Mouse (Mus musculus): Measurements from ENCODE around the gene Dlgap4. TPM values are rescaled to one million over a fixed set of nuclear protein-coding genes. Genes with fewer than 3 reads are reported as not detected.

The Dlgap4 gene
- polyA plus RNA-seq, 1 experiment from 2014 or later, result 98.3 TPM

GRCm38 (mm10) chr2:156621449-156621848 lies 7.9 kb downstream of the Dlgap4 start:
- H3K4me2 ChIP-seq, result no peak overlapping the region
- H3K27ac ChIP-seq, result no peak overlapping the region
- no peak for ATAC-seq (ENCODE audit: insufficient number of reproducible peaks, insufficient read depth, low FRiP score, low TSS enrichment, low read depth)
- H3K4me3 ChIP-seq, result no peak overlapping the region
- no peaks in the 10 kb centered on the region for H3K36me3 ChIP-seq
- H3K9me3 ChIP-seq, result no peaks in the 10 kb centered on the region
- WGBS, result 61% methylated on average over 5 of the region's 5 CpGs
- peaks cover 35% of the 10 kb centered on the region for H3K27me3 ChIP-seq
- no peak overlapping the region for H3K9ac ChIP-seq
- 0 out of 2 replicates have a peak, but pooled peaks cover 4% of the 10 kb centered on the region for H3K4me1 ChIP-seq

DNA sequence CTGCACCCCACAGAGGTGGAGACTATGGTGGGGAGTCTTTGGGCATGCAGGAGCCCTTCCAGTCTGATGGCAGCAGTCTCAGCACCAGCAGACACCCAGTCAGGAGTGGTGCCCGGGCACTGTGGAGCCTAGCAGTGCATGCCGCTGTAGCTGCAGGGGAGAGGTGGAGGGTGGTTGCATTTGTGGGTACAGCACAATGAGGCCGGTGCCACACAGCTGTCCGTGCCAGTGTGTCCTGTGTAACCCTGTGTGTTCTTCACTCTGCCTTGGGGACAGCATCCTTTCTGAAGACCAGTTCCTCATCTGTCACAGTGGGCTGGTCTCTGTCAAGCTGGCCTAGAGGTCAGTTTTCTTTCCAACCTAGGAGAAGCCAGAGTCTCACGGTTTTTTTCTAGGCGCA lies 8.7 kb downstream of the Dlgap4 start:
- no peak for ATAC-seq (ENCODE audit: insufficient number of reproducible peaks, insufficient read depth, low FRiP score, low TSS enrichment, low read depth)
- Histone ChIP-seq H3K4me2 (no peak overlapping the region), H3K9ac (no peak overlapping the region), H3K27ac (no peak overlapping the region), H3K9me3 (no peaks in the 10 kb centered on the region), H3K4me1 (0 out of 2 replicates have a peak, but pooled peaks cover 4% of the 10 kb centered on the region), H3K27me3 (peaks cover 27% of the 10 kb centered on the region), H3K4me3 (no peak overlapping the region), H3K36me3 (no peaks in the 10 kb centered on the region)
- 90% methylated on average over 6 of the region's 6 CpGs for WGBS

DNA sequence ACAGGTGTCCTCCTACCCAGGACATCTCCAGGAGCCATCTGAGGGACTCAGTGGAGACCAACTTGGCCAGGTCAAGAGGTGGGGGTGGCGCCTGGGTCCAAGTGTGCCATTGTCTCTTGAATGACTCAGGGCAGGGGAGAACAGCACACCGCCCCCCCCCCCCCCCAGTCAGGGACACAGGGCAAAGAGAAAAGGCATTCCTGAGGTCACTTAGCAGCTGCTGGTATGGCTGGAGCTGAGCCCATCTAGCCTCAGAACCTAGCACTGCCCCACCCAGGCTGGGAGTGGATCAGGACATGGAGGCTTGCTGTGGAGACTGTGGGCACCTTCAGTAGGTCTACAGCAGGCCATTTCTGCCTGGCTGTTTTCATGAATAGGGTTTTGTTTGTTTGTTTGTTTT lies 9.7 kb downstream of the Dlgap4 start:
- Histone ChIP-seq H3K36me3 (no peaks in the 10 kb centered on the region), H3K4me1 (no peaks in the 10 kb centered on the region), H3K9ac (no peak overlapping the region), H3K9me3 (no peaks in the 10 kb centered on the region), H3K4me2 (no peak overlapping the region), H3K4me3 (no peak overlapping the region), H3K27ac (no peak overlapping the region), H3K27me3 (peaks cover 19% of the 10 kb centered on the region)
- WGBS, result 70% methylated on average over 2 of the region's 2 CpGs
- no peak for ATAC-seq (ENCODE audit: insufficient number of reproducible peaks, insufficient read depth, low FRiP score, low TSS enrichment, low read depth)

GRCm38 (mm10) chr2:156625307-156625706 lies 11.8 kb downstream of the Dlgap4 start:
- Histone ChIP-seq H3K4me3 (no peak overlapping the region), H3K9ac (no peak overlapping the region), H3K4me2 (no peak overlapping the region), H3K9me3 (0 out of 2 replicates have a peak, but pooled peaks cover 2% of the 10 kb centered on the region), H3K27me3 (no peaks in the 10 kb centered on the region), H3K36me3 (no peaks in the 10 kb centered on the region), H3K4me1 (no peaks in the 10 kb centered on the region), H3K27ac (no peak overlapping the region)
- ATAC-seq (ENCODE audit: insufficient number of reproducible peaks, insufficient read depth, low FRiP score, low TSS enrichment, low read depth), result no peak
- WGBS, result 85% methylated on average over 18 of the region's 18 CpGs

DNA sequence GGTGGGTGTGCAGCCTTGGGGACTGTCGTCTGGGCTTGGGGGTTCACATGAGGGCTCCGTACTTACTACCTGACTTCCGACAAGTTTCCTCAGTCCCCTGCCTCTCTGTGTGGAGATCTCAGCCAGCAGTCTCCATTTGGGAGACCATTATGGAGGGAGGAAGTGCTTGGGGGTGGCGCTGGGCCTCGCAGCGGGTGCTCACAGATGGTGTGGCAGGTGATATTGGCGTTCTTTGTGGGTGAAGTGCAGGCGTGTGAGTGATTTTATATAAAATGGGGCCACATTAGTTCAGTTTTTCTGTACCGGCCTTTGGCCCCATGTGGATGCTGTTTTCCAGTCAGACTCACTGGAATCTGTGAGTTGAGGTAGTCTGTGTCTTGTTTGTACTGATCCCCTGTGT lies 12.6 kb downstream of the Dlgap4 start:
- Histone ChIP-seq H3K9ac (no peak overlapping the region), H3K4me2 (no peak overlapping the region), H3K4me1 (no peaks in the 10 kb centered on the region), H3K4me3 (no peak overlapping the region), H3K27me3 (no peaks in the 10 kb centered on the region), H3K36me3 (no peaks in the 10 kb centered on the region), H3K9me3 (0 out of 2 replicates have a peak, but pooled peaks cover 2% of the 10 kb centered on the region), H3K27ac (no peak overlapping the region)
- no peak for ATAC-seq (ENCODE audit: insufficient number of reproducible peaks, insufficient read depth, low FRiP score, low TSS enrichment, low read depth)
- 87% methylated on average over 9 of the region's 9 CpGs for WGBS

GRCm38 (mm10) chr2:156626544-156626943 lies 13.0 kb downstream of the Dlgap4 start:
- Histone ChIP-seq H3K4me2 (no peak overlapping the region), H3K36me3 (no peaks in the 10 kb centered on the region), H3K27ac (no peak overlapping the region), H3K9me3 (0 out of 2 replicates have a peak, but pooled peaks cover 2% of the 10 kb centered on the region), H3K4me3 (no peak overlapping the region), H3K9ac (no peak overlapping the region), H3K4me1 (no peaks in the 10 kb centered on the region), H3K27me3 (no peaks in the 10 kb centered on the region)
- 91% methylated on average over 8 of the region's 8 CpGs for WGBS
- no peak for ATAC-seq (ENCODE audit: insufficient number of reproducible peaks, insufficient read depth, low FRiP score, low TSS enrichment, low read depth)

DNA sequence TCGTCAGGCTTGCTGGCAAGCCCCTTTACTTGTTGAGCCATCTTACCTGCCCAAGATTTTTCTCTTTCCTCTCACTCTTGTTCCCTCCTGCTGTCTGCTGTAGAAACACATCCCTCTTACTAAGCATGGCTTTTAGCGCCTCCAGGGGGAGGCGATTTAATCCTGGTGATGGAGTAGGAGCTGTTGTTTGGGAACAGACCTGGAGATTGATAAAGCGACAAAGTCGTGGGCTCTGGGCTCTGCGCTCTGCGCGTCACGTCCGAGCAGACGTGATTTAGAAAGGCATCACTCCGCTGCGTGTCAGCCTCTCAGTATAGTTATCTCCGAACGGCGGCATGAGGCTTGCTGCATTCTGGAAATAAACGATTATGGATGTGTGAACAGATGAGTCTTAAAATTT lies 14.4 kb downstream of the Dlgap4 start:
- Histone ChIP-seq H3K9me3 (0 out of 2 replicates have a peak, but pooled peaks cover 2% of the 10 kb centered on the region), H3K4me1 (no peaks in the 10 kb centered on the region), H3K36me3 (no peaks in the 10 kb centered on the region), H3K27me3 (no peaks in the 10 kb centered on the region), H3K27ac (no peak overlapping the region), H3K4me3 (no peak overlapping the region), H3K9ac (no peak overlapping the region), H3K4me2 (no peak overlapping the region)
- 82% methylated on average over 17 of the region's 17 CpGs for WGBS
- no peak for ATAC-seq (ENCODE audit: insufficient number of reproducible peaks, insufficient read depth, low FRiP score, low TSS enrichment, low read depth)

GRCm38 (mm10) chr2:156630288-156630687 lies 16.8 kb downstream of the Dlgap4 start:
- no peak overlapping the region for H3K9ac ChIP-seq
- 74% methylated on average over 1 of the region's 1 CpGs for WGBS
- H3K27ac ChIP-seq, result no peak overlapping the region
- no peaks in the 10 kb centered on the region for H3K27me3 ChIP-seq
- 0 out of 2 replicates have a peak, but pooled peaks cover 2% of the 10 kb centered on the region for H3K9me3 ChIP-seq
- H3K36me3 ChIP-seq, result no peaks in the 10 kb centered on the region
- H3K4me2 ChIP-seq, result no peak overlapping the region
- no peaks in the 10 kb centered on the region for H3K4me1 ChIP-seq
- no peak overlapping the region for H3K4me3 ChIP-seq
- ATAC-seq (ENCODE audit: insufficient number of reproducible peaks, insufficient read depth, low FRiP score, low TSS enrichment, low read depth), result no peak

- Histone ChIP-seq H3K27ac (no peak overlapping the region), H3K4me1 (no peaks in the 10 kb centered on the region), H3K9me3 (0 out of 2 replicates have a peak, but pooled peaks cover 2% of the 10 kb centered on the region), H3K4me2 (no peak overlapping the region), H3K36me3 (no peaks in the 10 kb centered on the region), H3K4me3 (no peak overlapping the region), H3K9ac (no peak overlapping the region), H3K27me3 (no peaks in the 10 kb centered on the region)
- ATAC-seq (ENCODE audit: insufficient number of reproducible peaks, insufficient read depth, low FRiP score, low TSS enrichment, low read depth), result no peak
- 83% methylated on average over 9 of the region's 9 CpGs for WGBS
Measured at GRCm38 (mm10) chr2:156632721-156633120, 19.2 kb downstream of the Dlgap4 start.

GRCm38 (mm10) chr2:156635091-156635490 lies 21.6 kb downstream of the Dlgap4 start:
- Histone ChIP-seq H3K4me3 (no peak overlapping the region), H3K27ac (no peak overlapping the region), H3K4me2 (no peak overlapping the region), H3K9ac (no peak overlapping the region), H3K36me3 (no peaks in the 10 kb centered on the region), H3K9me3 (0 out of 2 replicates have a peak, but pooled peaks cover 2% of the 10 kb centered on the region), H3K4me1 (no peaks in the 10 kb centered on the region), H3K27me3 (no peaks in the 10 kb centered on the region)
- WGBS, result 87% methylated on average over 9 of the region's 9 CpGs
- no peak for ATAC-seq (ENCODE audit: insufficient number of reproducible peaks, insufficient read depth, low FRiP score, low TSS enrichment, low read depth)

GRCm38 (mm10) chr2:156641141-156641540 lies 27.6 kb downstream of the Dlgap4 start:
- H3K27me3 ChIP-seq, result 0 out of 2 replicates have a peak, but pooled peaks cover 2% of the 10 kb centered on the region
- no peaks in the 10 kb centered on the region for H3K36me3 ChIP-seq
- no peak overlapping the region for H3K4me2 ChIP-seq
- H3K4me1 ChIP-seq, result no peaks in the 10 kb centered on the region
- no peak for ATAC-seq (ENCODE audit: insufficient number of reproducible peaks, insufficient read depth, low FRiP score, low TSS enrichment, low read depth)
- H3K9ac ChIP-seq, result 0 out of 2 replicates have a peak overlapping the region, but pooled peaks have one; percentile 27
- WGBS, result 39% methylated on average over 2 of the region's 2 CpGs
- no peaks in the 10 kb centered on the region for H3K9me3 ChIP-seq
- H3K4me3 ChIP-seq, result no peak overlapping the region
- H3K27ac ChIP-seq, result no peak overlapping the region

DNA sequence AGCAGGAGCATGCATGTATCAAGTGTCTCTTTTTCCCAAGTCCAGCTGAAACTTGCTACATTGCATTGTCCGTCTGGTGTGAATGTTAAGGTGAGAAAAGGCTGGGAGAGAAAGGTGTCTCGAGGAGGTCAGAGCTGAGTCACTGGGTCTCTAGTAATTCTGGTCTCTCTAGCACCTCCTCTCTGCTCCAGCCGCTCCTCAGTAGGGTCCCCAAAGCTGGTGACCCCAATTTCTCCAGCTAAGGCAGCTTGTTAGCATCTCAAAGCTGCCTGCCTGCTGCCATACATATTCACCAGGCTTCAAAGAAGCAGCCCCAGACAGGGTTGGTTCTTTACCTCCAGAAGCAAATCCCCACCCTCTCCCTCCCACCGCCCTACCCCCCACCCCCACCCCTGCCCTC lies 29.4 kb downstream of the Dlgap4 start:
- Histone ChIP-seq H3K27ac (no peak overlapping the region), H3K4me1 (no peaks in the 10 kb centered on the region)
- 25% methylated on average over 4 of the region's 4 CpGs for WGBS

More for the DNA sequence above, 29.4 kb downstream of the Dlgap4 start:
- no peak overlapping the region for H3K9ac ChIP-seq
- H3K27me3 ChIP-seq, result 0 out of 2 replicates have a peak, but pooled peaks cover 2% of the 10 kb centered on the region
- ATAC-seq (ENCODE audit: insufficient number of reproducible peaks, insufficient read depth, low FRiP score, low TSS enrichment, low read depth), result no peak
- no peak overlapping the region for H3K4me3 ChIP-seq
- H3K9me3 ChIP-seq, result no peaks in the 10 kb centered on the region
- H3K4me2 ChIP-seq, result no peak overlapping the region
- H3K36me3 ChIP-seq, result no peaks in the 10 kb centered on the region
